Mouse (Mus musculus) spleen, adult 2 months (tissue): ENCODE results near the gene Rnps1. TPM values are rescaled to one million over a fixed set of nuclear protein-coding genes. Genes with fewer than 3 reads are reported as not detected.
A peak's percentile ranks its signal among the peaks of the same experiment; 100 is the strongest.
"Not testable (repeated sequence)": the region's sequence is repeated elsewhere in the genome, so short reads cannot be mapped to it uniquely, and the experiment has no call there.

Experiments used
- DNase-seq, 2 experiments: peaks; one replicate each; pipeline versions ENCODE4 v3.0.0 to v3.0.0-alpha.2; 2012 to 2021; ENCODE audit warnings: low spot score in 2 of 2, low read depth in 1 of 2
- H3K27ac ChIP-seq: fragments of 200-500 bp; 2 replicates; pipeline ENCODE4 v1.5.1; 2012; ENCODE audit warnings: low read length, inconsistent platforms; ENCODE audit not compliant: insufficient read depth
- H3K27me3 ChIP-seq: fragments of 200-500 bp; 2 replicates; pipeline ENCODE4 v1.6.1; 2012; ENCODE audit warnings: mild to moderate bottlenecking, moderate library complexity, low read length, inconsistent platforms; ENCODE audit not compliant: control insufficient read depth, insufficient read depth
- H3K36me3 ChIP-seq: fragments of 200-500 bp; 2 replicates; pipeline ENCODE4 v1.6.1; 2012; ENCODE audit warnings: mild to moderate bottlenecking, low read length, inconsistent platforms; ENCODE audit not compliant: control insufficient read depth, insufficient read depth
- H3K4me1 ChIP-seq: fragments of 200-500 bp; 2 replicates; pipeline ENCODE4 v1.6.1; 2011; ENCODE audit warnings: inconsistent platforms; ENCODE audit not compliant: control insufficient read depth, insufficient read depth, insufficient read length
- H3K4me3 ChIP-seq: fragments of 200-500 bp; 2 replicates; pipeline ENCODE4 v1.5.1; 2011; ENCODE audit warnings: mild to moderate bottlenecking, inconsistent platforms; ENCODE audit not compliant: insufficient read depth, insufficient read length; ENCODE audit errors: extremely low read depth
- CTCF ChIP-seq: fragments of 200-500 bp; IDR thresholded peaks from 2 replicates; pipeline ENCODE4 v1.5.1; 2011; ENCODE audit warnings: mild to moderate bottlenecking, inconsistent platforms; ENCODE audit not compliant: insufficient read depth, insufficient read length, insufficient replicate concordance; ENCODE audit errors: extremely low read depth
- POLR2A ChIP-seq: fragments of 200-500 bp; IDR thresholded peaks from 2 replicates; pipeline ENCODE4 v1.6.1; 2011; ENCODE audit warnings: low read depth, low read length, inconsistent platforms
- WGBS: fragments of 180-500 bp; shearing (Covaris S2); methylation state at CpG from one replicate; pipeline ENCODE4 v1.1.7; 2018; 5-methylcytosine and 5-hydroxymethylcytosine counted together
- polyA plus RNA-seq: library from polyadenylated mRNA; depleted of rRNA; stranded (reverse); fragments of >200 nt; gene quantifications from 2 replicates; pipeline ENCODE4 v1.2.3, GENCODE M21; 2012

Gene Rnps1
- polyA plus RNA-seq, 1 experiment = 87.0 TPM

DNA sequence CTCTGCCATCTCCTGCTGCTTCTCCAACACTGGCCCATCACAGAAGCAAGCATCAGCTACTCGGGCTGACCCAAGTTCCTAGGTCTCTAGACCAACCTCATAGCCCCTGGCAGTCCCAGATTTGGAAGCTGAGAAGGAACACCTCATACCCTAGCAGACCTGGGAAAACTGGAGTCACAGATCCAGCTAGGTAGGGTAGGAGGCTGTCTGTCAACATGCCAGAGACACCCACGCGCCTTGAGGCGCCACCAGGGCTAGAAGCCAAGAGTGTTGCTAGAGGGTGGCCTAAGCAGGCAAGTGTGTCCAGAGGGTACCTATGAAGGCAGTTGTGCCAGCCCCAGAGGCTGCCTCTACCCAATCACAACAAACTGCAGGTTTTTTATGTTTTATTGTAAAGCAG lies 29.0 kb downstream of the Rnps1 start:
- no peak for DNase-seq
- peaks cover 52% of the 10 kb centered on the region for H3K36me3 ChIP-seq
- no peaks in the 10 kb centered on the region for H3K27me3 ChIP-seq
- no peaks in the 10 kb centered on the region for H3K4me1 ChIP-seq
- no peak for TF ChIP-seq POLR2A
- no peak for TF ChIP-seq CTCF
- WGBS = 87% methylated on average over 4 of the region's 4 CpGs
- H3K27ac ChIP-seq = no peak overlapping the region
- H3K4me3 ChIP-seq = no peak overlapping the region

DNA sequence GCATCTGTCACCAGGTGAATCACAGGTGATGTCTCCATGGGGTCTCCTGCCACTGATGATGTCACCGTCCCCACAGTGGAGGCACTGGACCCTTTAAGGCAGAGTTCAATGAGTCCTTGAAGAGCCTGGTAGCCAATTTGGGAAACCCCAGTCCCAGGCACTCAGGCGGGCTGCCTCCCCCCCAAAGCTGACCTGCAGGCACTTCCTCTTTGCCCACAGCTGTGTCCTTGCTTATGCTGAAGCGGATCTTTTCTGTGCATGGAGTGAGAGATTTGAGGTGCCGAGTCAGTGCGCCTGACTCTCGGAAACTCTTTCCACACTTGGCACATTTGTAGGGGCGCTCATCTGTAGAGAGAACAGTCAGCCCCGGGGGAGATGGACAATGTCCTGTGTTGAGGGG lies 32.2 kb downstream of the Rnps1 start:
- H3K27ac ChIP-seq = no peak overlapping the region
- no peaks in the 10 kb centered on the region for H3K4me1 ChIP-seq
- TF ChIP-seq CTCF (no peak), POLR2A (no peak)
- WGBS = 81% methylated on average over 8 of the region's 8 CpGs
- no peak overlapping the region for H3K4me3 ChIP-seq
- H3K27me3 ChIP-seq = no peaks in the 10 kb centered on the region
- H3K36me3 ChIP-seq = peaks cover 50% of the 10 kb centered on the region
- no peak for DNase-seq

DNA sequence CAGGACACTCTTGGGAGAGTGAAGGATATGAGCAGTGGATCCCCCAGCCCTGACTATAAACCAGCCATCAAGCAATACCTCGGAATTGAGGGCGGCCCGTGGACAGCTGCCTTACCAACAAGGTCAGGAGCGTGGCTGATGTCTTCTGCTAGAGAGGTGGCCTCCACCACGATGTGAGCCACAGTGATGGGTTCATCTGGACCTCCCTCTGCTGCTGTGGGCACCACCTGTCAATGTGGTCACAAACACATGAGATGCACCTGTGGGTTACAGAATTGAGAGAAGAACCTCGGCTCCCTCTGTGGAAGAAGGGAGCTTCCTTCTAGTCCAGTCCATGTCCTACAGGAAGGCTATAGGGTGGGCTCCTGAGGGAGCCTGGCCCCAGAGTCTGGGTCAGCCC lies 35.1 kb downstream of the Rnps1 start:
- 78% methylated on average over 6 of the region's 6 CpGs for WGBS
- H3K27ac ChIP-seq = no peak overlapping the region
- no peak for TF ChIP-seq CTCF
- TF ChIP-seq POLR2A = no peak
- H3K27me3 ChIP-seq = no peaks in the 10 kb centered on the region
- peaks cover 44% of the 10 kb centered on the region for H3K36me3 ChIP-seq
- H3K4me3 ChIP-seq = no peak overlapping the region
- DNase-seq = no peak
- no peaks in the 10 kb centered on the region; the same call in 1 of the 2 replicates for H3K4me1 ChIP-seq

DNA sequence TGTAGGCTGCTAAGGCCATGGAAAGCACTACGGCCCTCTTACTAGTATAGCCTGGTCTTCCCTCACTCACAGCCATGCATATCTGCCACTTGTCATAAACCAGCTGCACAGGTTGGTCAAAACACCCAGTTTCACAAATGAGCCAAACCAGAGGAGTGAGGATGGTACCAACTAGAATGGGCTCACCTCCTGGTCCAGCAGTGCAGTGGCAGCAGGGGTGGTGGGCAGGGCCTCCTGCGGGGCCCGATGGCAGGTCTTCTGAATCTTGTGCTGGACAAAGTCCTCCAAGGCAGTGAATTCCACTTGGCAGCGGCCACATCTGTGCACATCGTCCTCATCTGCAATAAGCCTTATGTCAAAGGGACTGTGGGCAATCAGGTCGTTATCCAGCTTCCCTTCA lies 36.9 kb downstream of the Rnps1 start:
- 97% methylated on average over 6 of the region's 6 CpGs for WGBS
- Histone ChIP-seq H3K27ac (no peak overlapping the region), H3K4me1 (no peaks in the 10 kb centered on the region; the same call in 1 of the 2 replicates), H3K27me3 (no peaks in the 10 kb centered on the region), H3K36me3 (peaks cover 29% of the 10 kb centered on the region), H3K4me3 (no peak overlapping the region)
- no peak for DNase-seq
- TF ChIP-seq POLR2A (no peak), CTCF (no peak)

DNA sequence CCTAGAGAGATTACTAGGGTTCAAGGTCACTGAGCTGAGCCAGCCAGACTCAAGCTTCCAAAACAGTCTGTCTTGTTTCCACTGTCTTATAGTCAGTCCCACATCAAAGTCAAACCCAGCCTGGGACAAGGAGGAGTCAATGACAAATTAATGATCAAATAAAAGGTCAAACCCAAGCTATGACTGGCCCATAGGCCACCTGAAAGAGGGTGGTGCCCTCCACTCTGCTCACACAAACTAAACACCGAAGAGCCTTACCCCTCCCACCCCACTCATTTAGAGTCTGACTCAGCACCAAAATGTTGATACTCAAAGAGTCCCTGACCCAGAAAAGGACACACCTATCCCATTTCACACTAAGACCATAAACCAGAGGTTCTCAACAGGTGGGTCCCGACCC lies 39.0 kb downstream of the Rnps1 start:
- no peak overlapping the region for H3K27ac ChIP-seq
- no peak for DNase-seq
- H3K27me3 ChIP-seq = no peaks in the 10 kb centered on the region
- WGBS = 78% methylated on average over 2 of the region's 2 CpGs
- peaks cover 9% of the 10 kb centered on the region for H3K36me3 ChIP-seq
- TF ChIP-seq CTCF = no peak
- no peak for TF ChIP-seq POLR2A
- H3K4me3 ChIP-seq = no peak overlapping the region
- H3K4me1 ChIP-seq = no peaks in the 10 kb centered on the region; the same call in 1 of the 2 replicates

DNA sequence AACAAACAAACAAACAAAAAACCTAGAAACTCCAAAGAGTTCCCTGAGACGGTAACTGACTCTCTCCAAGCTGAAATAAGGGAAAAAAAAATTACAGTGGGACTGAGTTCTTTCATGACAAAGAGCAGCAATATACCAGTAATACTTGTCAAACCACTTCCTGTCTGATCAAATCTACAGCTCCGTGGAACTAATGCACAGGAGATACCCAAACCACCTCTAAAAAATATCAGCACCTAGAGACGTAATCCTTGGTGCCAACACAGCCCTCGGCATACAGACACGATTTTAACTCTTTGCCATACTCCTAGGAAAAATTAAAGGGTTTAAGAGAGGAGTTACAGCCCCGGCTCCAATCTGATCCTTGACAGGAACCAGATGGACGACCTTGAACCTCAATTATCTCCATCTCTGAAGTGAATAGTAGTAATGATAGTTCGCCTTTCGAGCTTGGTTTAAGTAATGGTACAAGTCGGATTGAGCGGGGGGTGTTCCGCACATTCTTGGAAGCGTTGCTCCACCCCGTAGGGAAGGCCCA lies 39.9 kb downstream of the Rnps1 start:
- Histone ChIP-seq H3K36me3 (peaks cover 6% of the 10 kb centered on the region), H3K4me1 (no peaks in the 10 kb centered on the region; the same call in 1 of the 2 replicates), H3K27me3 (no peaks in the 10 kb centered on the region), H3K27ac (peak overlapping the region; percentile 94), H3K4me3 (peak overlapping the region; percentile 86)
- TF ChIP-seq CTCF (no peak), POLR2A (no peak)
- 2% methylated on average over 14 of the region's 14 CpGs for WGBS
- DNase-seq = no peak

DNA sequence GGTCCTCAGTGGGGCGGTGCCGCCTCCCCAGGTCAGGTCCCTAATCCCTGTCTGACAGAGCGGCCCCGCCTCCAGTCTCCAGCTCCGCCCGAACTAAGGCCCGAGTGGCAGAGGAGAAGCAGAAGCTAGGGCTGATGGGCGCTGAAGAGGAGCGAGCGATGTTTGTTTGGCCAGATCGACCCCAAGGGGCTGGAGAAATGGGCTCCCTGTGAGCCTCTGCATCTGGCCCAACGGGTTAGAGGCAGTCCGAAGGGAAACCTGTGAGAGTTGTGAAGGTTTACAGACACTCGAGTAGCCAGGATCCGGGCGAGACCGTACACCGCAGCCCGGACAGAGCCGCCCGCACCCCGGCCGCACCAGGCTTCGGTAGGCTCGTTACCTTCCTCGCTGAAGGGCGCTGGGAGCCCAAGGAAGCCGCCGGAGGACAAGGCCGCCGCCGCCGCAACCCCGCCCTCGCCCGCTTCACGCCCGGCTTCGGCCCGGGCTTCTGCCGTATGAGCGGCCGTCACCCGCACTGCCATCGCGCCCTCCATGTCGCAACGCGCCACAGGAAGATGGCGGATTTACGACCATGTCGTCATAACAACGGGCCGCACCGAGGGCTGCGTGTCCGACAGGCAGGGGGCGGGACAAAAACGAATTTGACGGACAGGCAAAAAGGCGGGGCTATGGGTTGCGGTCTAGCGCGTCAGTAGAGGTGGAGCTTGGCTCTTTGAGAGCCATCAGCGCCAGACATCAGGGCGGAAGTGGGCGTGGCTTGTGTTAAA lies 40.6 kb downstream of the Rnps1 start:
- peak; percentile 99 to 100 for DNase-seq
- WGBS = under 1% methylated on average over 67 of the region's 67 CpGs
- no peaks in the 10 kb centered on the region; the same call in 1 of the 2 replicates for H3K4me1 ChIP-seq
- H3K27me3 ChIP-seq = no peaks in the 10 kb centered on the region
- H3K36me3 ChIP-seq = peaks cover 2% of the 10 kb centered on the region; the same call in 1 of the 2 replicates
- H3K27ac ChIP-seq = peak overlapping the region; percentile 94
- H3K4me3 ChIP-seq = peak overlapping the region; percentile 86
- TF ChIP-seq POLR2A (peak; percentile 84), CTCF (no peak)

DNA sequence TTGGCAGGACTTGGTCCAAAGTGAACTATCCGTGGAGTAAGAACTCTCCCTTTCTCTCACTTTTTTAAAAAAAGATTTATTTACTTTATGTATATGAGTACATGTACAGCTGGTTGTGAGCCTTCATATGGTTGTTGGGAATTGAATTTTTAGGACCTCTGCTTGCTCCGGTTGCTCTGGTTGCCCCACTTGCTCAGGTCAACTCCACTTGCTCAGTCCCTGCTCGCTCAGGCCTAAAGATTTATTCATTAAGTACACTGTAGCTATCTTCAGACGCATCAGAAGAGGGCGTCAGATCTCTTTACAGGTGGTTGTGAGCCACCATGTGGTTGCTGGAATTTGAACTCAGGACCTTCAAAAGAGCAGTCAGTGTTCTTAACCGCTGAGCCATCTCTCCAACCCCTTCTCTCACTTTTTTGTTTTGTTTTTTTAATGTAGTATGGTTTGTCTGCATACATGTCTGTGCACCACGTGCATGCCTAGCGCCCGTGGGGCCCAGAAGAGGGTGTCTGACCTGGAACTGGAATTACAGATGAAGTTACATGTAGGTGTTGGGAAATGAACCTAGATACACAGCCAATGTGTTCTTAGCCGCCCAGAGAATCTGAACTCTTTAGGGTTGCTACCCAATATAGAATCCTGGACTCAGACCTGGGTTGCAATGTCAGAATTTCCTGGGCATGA lies 41.3 kb downstream of the Rnps1 start:
- H3K36me3 ChIP-seq, H3K4me3 ChIP-seq, H3K4me1 ChIP-seq, DNase-seq, H3K27ac ChIP-seq, H3K27me3 ChIP-seq: not testable (repeated sequence)
- WGBS = 51% methylated on average over 10 of the region's 10 CpGs
